Mouse (Mus musculus) inflammation-experienced regulatory T-cells, adult 6 months (primary cell): ENCODE measurements around the gene March11. TPM values are rescaled to one million over a fixed set of nuclear protein-coding genes. Genes with fewer than 3 reads are reported as not detected.

Experiments used
- ATAC-seq: one replicate; pipeline ENCODE4 v1.8.0; 2017
- polyA plus RNA-seq, 3 experiments: library from polyadenylated mRNA; unstranded; fragments of 100-300 nt; shearing (Covaris generic); gene quantifications; one replicate each; pipeline ENCODE4 v1.2.1; 2017

Gene March11
- polyA plus RNA-seq, 3 experiments from 2014 or later: 0.16 TPM; not detected in 2

DNA sequence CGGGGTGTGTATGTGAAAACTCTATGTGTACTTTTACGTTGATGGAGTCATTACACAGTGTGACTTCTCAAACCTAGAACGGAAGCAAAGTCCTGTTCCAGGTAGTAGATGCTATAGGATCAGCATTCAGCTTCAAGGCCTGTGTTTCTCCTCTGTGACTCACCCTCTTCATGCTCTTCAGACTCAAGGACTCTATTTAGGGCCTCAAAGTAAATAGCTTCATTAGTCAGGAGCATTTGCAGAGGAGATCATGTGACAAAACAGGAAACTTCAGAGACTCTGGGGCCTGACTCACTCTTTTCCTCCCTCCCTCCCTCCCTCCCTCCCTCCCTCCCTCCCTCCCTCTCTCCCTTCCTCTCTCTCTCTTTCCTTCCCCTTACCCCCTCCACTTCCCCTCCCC lies 66.1 kb downstream of the March11 start:
- ATAC-seq: no peak

DNA sequence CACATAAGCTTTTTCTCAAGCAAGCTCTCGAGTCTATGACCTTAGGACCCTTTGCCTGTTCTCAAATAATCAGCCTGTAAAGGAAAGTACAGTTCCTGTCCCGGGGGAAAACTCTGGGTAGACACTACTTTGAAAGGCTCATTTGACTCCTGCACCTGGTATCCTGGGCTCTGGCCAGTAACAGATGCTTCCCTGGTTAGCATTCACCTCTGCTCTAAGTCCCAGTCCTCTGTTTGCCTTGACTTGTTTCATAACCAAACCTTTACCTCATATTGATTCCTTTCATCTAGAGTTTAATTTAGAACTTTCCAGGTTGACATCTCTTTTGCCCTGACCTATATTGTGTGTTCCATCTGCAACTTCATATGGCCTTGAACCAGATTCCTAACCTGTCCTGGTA lies 68.5 kb downstream of the March11 start:
- no peak for ATAC-seq

DNA sequence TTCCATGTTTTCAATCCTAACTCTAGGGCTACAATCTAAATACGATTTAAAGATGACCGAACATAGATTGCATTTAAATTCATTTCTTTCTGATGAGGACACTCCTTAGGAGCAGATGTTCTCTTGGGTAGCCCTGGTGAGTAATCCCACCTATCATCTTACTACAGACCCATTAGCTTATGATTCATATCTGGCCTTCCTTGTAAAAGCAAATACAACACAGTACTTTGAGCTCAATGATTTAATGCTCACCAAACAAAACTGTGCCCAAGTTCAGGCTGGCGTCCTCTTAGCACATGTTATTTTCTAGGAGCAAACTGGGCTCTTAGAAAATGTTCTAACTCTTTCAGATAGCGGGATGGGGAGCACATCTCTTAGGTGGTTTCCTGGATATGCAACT lies 70.0 kb downstream of the March11 start:
- ATAC-seq: no peak

DNA sequence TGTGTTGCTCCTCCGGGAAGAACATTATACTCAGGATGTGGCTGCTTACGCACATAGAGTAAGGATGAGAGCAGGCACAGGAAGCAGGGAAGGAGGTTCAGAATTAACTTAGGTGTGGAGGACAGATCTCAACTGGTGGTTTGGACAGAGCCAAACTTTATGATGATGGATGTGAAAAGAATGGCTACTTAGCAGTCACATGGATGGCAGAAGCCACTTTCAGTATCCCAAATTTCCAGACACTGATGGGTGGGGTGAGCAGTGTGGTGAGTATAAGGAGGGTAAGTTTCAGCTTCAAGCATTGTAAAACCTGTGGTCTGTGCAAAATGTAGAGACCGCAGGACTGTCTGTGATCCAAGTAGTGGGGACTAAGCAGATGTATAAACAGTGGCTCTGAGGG lies 71.0 kb downstream of the March11 start:
- no peak for ATAC-seq

DNA sequence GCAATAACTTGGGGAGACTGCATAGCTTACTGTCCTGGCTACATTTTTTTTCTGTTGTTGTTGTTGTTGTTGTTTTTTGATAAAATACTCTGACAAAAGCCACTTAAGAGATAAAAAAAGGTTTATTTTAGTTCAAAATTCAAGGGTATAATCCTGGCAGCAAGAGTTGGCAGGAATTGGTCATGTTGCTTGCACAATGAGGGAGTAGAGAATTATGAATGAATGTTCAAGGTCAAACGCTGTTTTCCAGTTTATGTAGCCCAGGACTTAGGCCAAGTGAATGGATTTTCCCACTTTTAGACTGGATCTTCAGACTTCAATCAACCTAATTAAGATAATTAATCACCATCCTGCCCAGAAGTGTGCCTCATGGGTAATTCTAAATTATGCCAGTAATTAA lies 72.0 kb downstream of the March11 start:
- no peak for ATAC-seq

DNA sequence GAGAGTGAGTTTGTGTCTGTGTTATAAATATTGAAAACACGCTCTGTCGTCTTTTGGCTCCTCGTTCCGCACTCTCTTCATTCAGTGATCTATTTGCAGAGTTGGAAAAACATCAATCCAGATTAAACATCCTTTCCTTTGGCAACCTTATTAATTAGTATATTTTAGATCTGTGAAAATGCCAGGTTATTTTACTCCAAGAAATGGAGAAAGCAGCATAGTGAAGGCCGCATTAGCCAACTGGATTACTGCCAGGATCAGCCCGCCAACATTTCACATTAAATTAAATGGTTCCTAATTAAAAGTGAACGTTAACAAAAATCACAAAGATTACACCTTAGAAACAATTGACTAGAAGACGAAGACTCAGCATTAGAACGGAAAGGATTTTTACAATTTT lies 81.2 kb downstream of the March11 start:
- no peak for ATAC-seq

DNA sequence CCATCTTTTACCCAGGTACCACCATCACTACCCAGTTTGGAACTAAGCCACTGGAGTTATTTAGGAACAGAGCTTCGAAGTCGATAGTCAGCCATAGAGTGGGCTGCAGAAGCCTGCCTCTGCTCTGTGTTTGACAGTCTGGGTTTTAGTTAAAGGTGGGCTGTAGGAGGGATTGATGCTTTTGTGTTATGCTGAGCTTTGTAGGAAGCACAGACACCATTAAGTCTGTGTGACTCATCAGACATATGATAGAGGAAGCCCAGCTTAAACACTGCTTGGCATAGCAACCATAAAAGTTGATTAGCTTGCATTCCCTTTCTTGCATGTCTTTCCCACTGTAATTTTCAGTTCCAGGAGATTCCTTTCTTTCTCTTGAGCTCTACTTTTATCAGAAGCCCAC lies 87.7 kb downstream of the March11 start:
- no peak for ATAC-seq

DNA sequence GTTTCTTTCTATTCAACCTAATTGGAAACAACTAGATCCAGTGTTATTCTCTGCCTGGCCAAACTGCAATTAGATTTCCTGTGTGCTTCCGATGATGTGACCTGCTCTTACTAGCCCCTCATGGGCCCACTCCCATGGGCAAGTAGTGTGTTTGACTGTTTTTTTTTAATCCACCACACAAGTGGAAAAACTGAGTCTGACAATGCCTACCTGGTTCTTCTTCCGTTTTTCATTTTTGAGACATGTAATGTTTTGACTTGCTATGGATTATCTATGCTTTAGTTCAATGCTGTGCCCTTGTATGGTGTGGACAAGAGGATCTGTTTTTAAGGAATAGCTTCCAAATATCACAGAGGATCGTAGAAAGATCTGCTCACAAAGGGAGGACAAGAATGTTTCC lies 116.4 kb downstream of the March11 start:
- ATAC-seq: no peak

DNA sequence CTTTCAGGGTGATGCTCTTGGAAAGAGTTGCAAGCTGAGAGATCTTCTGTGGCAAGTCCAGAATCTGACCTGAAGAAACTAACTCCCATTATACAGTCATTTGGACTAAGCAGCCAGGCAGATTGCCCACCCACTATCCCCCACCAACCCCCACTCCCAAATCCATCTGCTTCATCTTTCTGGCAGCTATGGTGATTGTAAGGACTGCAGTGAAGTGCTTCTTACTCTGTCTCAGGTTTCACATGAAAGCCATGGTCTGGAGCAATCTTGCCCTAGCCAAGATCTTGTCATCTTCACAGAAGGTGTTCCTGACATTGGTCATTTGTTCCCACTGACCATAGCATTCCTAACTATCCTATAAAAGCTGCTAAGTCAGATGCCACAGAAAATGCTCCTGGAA lies 117.4 kb downstream of the March11 start:
- ATAC-seq: no peak

DNA sequence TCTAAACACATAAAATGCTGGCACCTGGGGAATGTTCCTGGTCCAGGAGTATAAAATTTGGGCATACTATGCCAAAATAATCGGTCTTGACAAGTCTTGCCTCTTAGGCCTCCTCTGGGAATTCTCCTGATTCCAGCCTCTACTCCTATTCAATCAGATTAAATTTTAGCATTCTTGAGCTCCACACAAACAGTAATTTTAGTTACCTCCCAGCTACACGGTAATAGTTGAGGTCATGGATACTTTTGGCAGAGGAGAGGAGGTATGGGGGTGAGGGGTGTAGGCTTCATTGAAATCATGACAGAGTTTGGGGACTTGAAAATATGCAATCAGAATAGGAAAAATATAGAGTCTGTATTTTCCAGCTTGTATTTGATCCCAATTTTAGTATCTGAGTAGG lies 121.7 kb downstream of the March11 start:
- no peak for ATAC-seq

DNA sequence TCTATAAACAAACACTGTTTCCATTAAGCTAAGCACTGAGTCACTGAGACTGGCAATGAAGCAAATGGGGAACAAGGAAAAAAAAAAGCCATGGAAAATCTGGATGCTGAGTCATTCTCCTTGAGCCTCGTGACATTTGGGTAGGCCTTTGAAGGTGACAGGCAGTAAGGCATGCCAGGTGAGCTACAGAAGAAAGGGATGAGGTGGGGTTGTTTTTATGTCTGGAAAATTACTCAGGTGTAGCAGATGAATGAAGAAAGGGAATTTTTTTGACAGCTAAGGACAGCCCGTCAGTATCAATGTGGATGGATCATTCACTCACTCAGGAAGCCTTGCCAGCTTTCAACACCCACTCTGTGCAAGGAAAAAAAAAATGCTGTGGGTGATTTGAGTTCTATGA lies 123.8 kb downstream of the March11 start:
- no peak for ATAC-seq

DNA sequence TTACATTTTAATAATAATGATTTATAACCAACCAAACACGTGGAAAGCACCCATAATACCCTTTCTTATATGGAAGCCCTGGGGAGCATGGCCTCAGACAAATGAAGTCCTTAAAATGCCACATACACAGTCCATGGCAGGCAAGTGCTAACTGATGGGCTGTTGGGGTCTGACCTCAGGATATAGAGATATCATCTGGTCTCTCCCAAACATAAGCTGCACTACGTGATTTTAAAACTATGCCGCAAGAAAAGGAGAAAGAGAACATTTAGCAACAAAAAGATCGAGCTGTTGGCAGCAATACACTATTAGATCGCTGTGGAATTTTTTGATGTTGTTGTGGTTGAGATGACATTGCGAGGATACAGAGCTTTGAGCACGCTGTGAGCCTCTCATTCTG lies 126.9 kb downstream of the March11 start:
- ATAC-seq: no peak

DNA sequence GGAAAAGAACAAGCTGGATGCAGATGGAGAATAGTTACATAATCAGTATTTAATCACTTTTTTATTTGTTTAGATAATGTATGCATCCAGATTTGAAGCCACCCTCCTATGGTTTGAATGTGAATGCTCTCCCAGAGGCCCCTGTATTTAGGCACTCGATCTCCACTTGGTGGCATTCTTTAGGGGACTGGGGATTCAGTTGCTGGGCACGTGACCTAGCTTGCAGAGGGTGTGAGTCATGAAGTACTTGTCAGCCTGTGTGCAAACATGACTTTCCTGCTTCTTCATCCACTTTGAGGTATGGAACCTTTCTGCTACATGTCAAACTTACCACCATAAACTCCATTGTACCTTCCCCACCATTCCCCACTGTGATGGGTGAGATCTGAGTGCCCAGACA lies 128.3 kb downstream of the March11 start:
- no peak for ATAC-seq
